Mouse (Mus musculus): ENCODE results near the gene Aldh1a3.

The Aldh1a3 gene

DNA sequence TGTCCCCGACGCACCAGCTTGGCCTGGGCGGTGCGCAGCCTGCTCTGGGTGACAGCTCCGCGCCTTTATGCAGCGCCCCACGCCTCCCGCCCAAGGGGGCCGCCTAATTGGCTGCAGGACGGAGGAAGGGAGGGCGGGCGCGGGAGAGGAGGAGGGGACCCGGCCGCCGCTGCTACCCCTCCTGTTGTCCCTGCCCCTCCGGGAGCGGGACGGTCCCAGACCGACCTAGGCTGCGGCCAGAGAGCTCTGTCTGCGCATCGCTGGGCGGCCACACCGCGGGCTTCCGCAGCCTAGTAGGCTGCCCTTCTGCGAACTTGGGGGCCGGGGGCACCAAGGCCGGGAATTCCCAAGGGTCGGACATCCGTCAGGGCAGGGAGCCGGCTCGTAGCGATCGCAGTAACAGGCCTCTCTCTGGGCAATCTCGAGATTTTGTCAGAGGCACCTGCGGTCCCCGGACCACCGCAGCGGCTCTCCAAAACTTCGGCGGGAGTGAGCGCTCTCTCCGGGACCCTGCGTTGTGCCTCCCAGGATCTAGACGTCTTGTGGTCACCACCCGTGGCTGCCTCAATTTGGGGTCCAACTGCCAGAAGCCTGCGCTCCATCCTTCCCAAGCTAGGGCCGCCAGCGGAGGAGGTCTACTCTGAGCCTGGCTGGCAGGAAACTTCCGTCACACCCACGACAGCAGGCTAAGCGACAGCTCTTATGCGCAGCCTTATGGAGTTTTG lies at the start of gene Aldh1a3:
Gene Aldh1a3 (minus strand): TSS at position 81 of the 725 bp plus-strand sequence.
- no peak for DNase-seq (ENCODE audit: extremely low read depth, insufficient read length, low spot score)

- DNase-seq (ENCODE audit: extremely low read depth, insufficient read length, low spot score) = no peak
Observed at GRCm38 (mm10) chr7:66476289-66476688, 49.0 kb upstream of the Aldh1a3 start.

GRCm38 (mm10) chr7:66471641-66472216 lies 44.4 kb upstream of the Aldh1a3 start:
- DNase-seq (ENCODE audit: extremely low read depth, insufficient read length, low spot score) = no peak

GRCm38 (mm10) chr7:66466641-66467040 lies 39.3 kb upstream of the Aldh1a3 start:
- no peak for DNase-seq (ENCODE audit: extremely low read depth, insufficient read length, low spot score)

DNA sequence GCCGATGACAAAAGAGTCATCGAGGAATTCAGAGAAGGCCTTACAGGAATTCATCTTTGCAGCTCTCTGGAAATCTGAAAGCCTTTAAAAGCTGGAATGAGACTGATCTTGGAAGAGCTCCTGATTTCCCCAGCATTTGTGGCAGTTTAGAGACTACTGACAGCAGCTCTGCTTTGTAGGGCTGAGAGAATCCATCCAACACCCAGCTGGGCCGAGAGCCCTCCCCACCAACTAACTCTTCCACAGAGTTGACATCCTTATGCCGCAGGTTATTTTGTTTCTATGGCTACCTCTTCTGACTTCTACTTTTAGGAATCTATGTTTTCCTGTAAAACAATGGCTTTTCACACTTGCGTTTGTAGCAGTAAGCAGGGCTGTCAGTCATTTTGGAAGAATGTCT lies 37.9 kb upstream of the Aldh1a3 start:
- no peak for DNase-seq (ENCODE audit: extremely low read depth, insufficient read length, low spot score)

GRCm38 (mm10) chr7:66463081-66463480 lies 35.8 kb upstream of the Aldh1a3 start:
- no peak for DNase-seq (ENCODE audit: extremely low read depth, insufficient read length, low spot score)

- DNase-seq (ENCODE audit: extremely low read depth, insufficient read length, low spot score) = no peak
Observed at GRCm38 (mm10) chr7:66451622-66452295, 24.4 kb upstream of the Aldh1a3 start.

- DNase-seq (ENCODE audit: extremely low read depth, insufficient read length, low spot score) = peak; percentile 74
Observed at GRCm38 (mm10) chr7:66449971-66450752, 22.8 kb upstream of the Aldh1a3 start.

DNA sequence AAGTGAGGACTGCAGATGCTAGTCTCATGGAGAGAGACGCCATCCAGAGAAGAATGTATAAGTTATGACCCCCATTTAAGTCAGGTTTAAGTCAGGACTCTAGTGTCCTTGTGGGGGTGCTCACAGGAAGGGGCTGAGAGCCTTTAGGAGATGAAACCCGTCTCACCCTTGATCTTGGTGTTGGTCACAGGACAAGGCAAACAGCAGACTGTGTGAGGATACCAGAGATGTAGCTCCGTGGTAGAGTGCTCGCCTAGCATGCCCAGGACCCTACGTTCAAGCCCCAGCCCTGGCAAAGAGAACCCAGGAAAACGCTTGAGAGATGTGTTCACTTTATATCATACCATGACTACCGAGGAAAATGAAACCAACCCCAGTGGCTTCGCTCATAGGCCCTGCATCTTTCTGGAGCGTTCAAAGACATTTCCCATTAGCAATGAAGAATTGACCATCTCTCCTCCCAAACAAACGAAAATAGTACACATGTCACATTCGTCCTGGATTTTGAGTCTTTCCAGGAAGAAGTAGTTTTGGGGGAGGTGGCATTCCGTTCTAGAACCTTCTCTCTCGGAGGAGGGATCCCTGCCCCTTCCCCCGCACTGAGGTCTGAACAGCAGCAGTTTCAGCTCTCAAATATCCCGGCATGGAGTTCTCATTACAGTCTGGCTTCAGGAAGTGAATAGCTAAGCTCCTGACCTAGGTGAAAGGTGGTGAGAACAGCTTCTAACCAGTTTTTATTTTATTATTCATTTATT lies 21.6 kb upstream of the Aldh1a3 start:
- DNase-seq (ENCODE audit: extremely low read depth, insufficient read length, low spot score) = no peak

GRCm38 (mm10) chr7:66448304-66448703 lies 21.0 kb upstream of the Aldh1a3 start:
- DNase-seq (ENCODE audit: extremely low read depth, insufficient read length, low spot score) = no peak

DNA sequence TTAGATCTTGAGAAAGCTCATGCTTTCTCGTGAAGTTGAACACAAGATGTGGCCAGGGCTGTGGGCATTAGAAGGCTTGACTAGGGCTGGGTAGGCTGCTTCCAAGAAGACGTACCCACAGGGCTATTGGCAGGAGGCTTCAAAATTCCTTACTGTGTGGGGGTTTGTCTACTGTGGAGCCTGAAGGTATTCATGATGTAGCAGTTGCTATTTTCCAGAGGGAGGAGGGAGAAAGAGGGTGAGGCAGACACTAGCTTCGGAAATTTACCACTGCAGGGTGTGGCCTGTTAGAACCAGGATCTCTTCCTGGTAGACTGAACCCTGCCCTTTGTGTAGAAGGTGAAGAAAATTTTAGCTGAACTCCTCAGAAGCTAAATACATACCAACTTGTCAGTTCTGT lies 19.5 kb upstream of the Aldh1a3 start:
- DNase-seq (ENCODE audit: extremely low read depth, insufficient read length, low spot score) = peak; percentile 49

DNA sequence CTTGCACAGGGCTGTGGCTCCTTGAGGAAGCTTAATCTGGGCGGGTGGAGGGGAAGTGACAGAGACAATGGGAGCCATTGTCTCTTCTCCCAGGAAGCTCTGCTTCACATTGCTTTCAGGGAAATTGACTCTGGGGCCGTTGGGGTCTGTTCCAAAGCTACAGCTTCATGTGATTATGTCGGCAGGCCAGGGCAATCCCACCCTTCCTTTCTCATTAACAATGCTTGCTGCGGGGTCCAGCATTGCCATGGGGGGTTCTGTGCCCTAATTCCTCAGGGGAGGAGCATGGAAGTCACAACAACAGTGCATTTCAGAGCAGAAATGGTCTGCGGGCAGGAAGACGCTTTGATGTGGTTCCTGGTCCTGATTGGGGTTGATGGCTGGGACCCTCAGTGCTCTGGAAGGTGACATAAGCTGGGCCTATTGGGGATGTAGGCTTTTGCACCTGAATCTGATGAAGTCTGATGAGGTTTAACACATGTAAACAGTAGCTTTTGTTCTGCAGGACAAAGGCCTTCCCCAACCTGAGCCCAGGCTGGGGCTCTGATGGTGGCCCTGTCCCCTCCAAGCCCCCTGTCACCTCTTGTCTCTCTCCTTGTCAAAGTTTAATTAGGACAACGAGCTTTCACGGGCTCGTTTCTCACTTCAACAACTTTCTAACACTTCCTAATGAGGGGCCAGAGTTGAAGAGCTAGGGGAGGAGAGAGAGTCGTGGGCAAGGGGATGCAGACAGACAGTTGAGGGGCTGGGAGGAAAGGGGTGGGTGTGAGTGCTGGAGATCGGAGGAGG lies 18.0 kb upstream of the Aldh1a3 start:
- DNase-seq (ENCODE audit: extremely low read depth, insufficient read length, low spot score) = no peak

GRCm38 (mm10) chr7:66444706-66445105 lies 17.4 kb upstream of the Aldh1a3 start:
- DNase-seq (ENCODE audit: extremely low read depth, insufficient read length, low spot score) = no peak

GRCm38 (mm10) chr7:66442501-66443369 lies 15.4 kb upstream of the Aldh1a3 start:
- no peak for DNase-seq (ENCODE audit: extremely low read depth, insufficient read length, low spot score)

GRCm38 (mm10) chr7:66438787-66439669 lies 11.7 kb upstream of the Aldh1a3 start:
- DNase-seq (ENCODE audit: extremely low read depth, insufficient read length, low spot score) = no peak

- no peak for DNase-seq (ENCODE audit: extremely low read depth, insufficient read length, low spot score)
Observed at GRCm38 (mm10) chr7:66434453-66434935, 7.2 kb upstream of the Aldh1a3 start.

DNA sequence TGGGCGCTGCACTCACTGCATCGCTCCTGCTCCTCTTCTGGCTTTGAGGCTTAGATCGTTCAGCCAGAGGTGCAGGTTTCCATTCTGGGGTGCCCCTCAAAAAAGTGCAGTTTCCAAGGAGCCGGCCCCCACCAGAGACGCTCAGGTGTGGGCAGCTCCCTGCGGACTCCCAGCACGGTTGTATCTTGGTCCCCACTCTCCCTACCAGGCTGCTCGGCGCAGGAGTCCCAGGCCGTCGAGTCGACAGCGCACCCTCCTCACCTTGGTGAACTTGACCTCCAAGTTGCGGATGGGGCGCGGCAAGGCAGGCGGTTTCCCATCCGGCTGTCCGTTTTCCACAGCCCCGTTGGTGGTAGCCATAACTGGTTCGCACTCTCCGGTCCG lies 272 bp downstream of the Aldh1a3 start:
- no peak for DNase-seq (ENCODE audit: extremely low read depth, insufficient read length, low spot score)

- no peak for DNase-seq (ENCODE audit: extremely low read depth, insufficient read length, low spot score)
Observed at GRCm38 (mm10) chr7:66421903-66422302, 5.4 kb downstream of the Aldh1a3 start.
